Mouse (Mus musculus): Measurements from ENCODE around the gene Cpsf4l. TPM values are rescaled to one million over a fixed set of nuclear protein-coding genes. Genes with fewer than 3 reads are reported as not detected.

Cpsf4l gene
- polyA plus RNA-seq, 1 experiment from 2014 or later, result 0.18 TPM

DNA sequence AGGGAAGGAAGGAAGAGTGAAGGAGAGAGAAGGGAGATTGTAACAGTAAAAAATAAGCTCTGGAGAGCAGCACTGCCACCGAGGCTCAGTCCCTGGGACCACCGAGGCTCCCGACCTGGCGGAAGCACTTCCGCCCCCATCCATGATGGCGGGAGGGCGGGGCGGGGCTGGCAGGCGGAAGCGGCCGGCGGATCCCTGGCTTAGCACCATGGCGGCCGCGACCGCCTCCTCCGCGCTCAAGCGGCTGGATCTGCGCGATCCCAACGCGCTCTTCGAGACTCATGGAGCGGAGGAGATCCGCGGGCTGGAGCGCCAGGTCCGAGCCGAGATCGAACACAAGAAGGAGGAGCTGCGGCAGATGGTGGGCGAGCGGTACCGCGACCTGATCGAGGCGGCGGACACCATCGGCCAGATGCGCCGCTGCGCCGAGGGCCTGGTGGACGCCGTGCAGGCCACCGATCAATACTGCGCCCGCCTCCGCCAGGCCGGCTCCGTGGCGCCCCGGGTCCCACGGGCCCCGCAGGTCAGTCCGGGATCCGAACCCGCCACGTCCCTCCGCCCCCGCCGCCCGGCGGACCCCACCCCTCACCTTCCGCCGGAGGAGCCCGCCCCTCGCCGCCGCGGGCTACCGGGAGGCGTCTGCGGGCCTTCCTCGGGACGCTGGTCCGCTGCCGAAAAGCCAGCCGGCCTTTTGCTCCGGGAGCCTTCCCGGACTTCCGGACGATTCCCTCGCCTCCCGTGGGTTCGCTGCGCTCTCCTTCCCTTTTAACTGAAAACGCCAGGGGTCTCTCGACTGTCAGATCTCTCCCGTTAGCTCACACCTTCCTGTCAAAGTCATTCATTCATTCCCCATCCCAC, 60.2 kb downstream of the Cpsf4l start, which contains the start of gene Slc39a11:
TSS of gene Slc39a11 (minus strand) at position 727 of the 858 bp plus-strand sequence.
- Histone ChIP-seq H3K4me1 (ENCODE audit: control insufficient read depth, low read depth, low read length) (peaks cover 31% of the 10 kb centered on the region), H3K4me2 (ENCODE audit: low read depth, low read length) (peak within 1 kb of the TSS; percentile 90), H3K36me3 (ENCODE audit: control insufficient read depth, insufficient read depth) (peaks cover 29% of the 10 kb centered on the region), H3K9me3 (replicated peaks; ENCODE audit: control insufficient read depth, low read length) (no peaks in the 10 kb centered on the region), H3K9ac (ENCODE audit: low read depth, low read length) (peak within 1 kb of the TSS; percentile 95), H3K4me3 (ENCODE audit: low read depth, low read length) (peak within 1 kb of the TSS; percentile 97), H3K27me3 (ENCODE audit: control insufficient read depth, insufficient read depth, low read depth, low read length) (no peaks in the 10 kb centered on the region; the same call in 1 of the 2 replicates), H3K27ac (ENCODE audit: low read length) (peak within 1 kb of the TSS; percentile 85)
- under 1% methylated on average over 89 of the region's 91 CpGs for WGBS (ENCODE audit: insufficient replicate concordance)
- ATAC-seq (ENCODE audit: low read depth), result peak; percentile 78

DNA sequence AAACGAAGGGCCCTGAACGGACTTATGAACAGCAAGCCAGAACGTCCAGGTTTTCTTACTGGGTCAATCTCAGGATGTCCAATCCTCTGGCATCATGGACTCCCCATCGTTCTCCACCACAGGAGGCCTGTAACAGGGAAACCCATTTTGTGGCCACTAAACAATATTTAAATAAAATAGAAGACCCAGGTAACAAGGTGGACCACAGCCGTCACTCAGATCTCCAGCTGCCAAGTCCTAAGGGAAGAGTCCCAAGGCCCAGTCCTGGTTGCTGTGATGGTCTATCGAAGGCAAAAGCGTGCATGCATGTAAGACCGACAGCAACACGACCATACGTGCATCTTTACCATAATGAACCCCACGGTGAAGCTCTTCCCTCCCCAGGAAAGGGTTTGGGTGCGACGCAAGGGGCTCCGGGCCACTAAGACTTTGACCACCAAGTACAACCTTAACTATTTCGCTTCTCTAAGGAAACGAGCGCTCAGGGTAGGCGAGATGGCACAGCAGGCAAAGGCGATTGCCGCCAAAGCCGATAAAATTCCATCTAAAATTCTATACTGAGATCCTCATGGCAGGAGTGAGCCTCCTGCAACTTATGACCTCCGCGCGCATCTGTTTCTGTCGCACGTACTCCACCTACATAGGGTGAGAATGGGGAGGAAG, 61.0 kb downstream of the Cpsf4l start, which contains the start of gene Cog1:
TSS of gene Cog1 (plus strand) at position 480 of the 663 bp plus-strand sequence.
- Histone ChIP-seq H3K4me2 (ENCODE audit: low read depth, low read length) (peak within 1 kb of the TSS; percentile 90), H3K4me1 (ENCODE audit: control insufficient read depth, low read depth, low read length) (peaks cover 31% of the 10 kb centered on the region), H3K4me3 (ENCODE audit: low read depth, low read length) (peak within 1 kb of the TSS; percentile 97), H3K27ac (ENCODE audit: low read length) (peak within 1 kb of the TSS; percentile 85), H3K9ac (ENCODE audit: low read depth, low read length) (peak within 1 kb of the TSS; percentile 95), H3K27me3 (ENCODE audit: control insufficient read depth, insufficient read depth, low read depth, low read length) (no peaks in the 10 kb centered on the region; the same call in 1 of the 2 replicates), H3K9me3 (replicated peaks; ENCODE audit: control insufficient read depth, low read length) (no peaks in the 10 kb centered on the region), H3K36me3 (ENCODE audit: control insufficient read depth, insufficient read depth) (peaks cover 22% of the 10 kb centered on the region)
- WGBS (ENCODE audit: insufficient replicate concordance), result 42% methylated on average over 26 of the region's 26 CpGs
- no peak for ATAC-seq (ENCODE audit: low read depth)

Other genes with a start within 250 kb of the Cpsf4l start
- gene Sstr2, start 90.7 kb downstream of the Cpsf4l start, polyA plus RNA-seq (2015; fragmentation: Nextera tagmentation; extraction: Ambion mirVana), result 6.8 TPM in 2 replicates
- gene Cog1, start 60.8 kb downstream of the Cpsf4l start, polyA plus RNA-seq (2015; fragmentation: Nextera tagmentation; extraction: Ambion mirVana), result 10.7 and 11.0 TPM in 2 replicates
- 13.4 and 14.1 TPM in 2 replicates for gene Slc39a11, start 59.9 kb downstream of the Cpsf4l start, polyA plus RNA-seq (2015; fragmentation: Nextera tagmentation; extraction: Ambion mirVana)
- gene Fam104a, start 25.9 kb downstream of the Cpsf4l start, polyA plus RNA-seq (2015; fragmentation: Nextera tagmentation; extraction: Ambion mirVana), result 38.9 and 39.2 TPM in 2 replicates
- gene D11Wsu47e, start 25.6 kb downstream of the Cpsf4l start, polyA plus RNA-seq (2015; fragmentation: Nextera tagmentation; extraction: Ambion mirVana), result 7.6 and 7.8 TPM in 2 replicates
- 16.7 and 18.4 TPM in 2 replicates for gene Cdc42ep4, start 41.9 kb upstream of the Cpsf4l start, polyA plus RNA-seq (2015; fragmentation: Nextera tagmentation; extraction: Ambion mirVana)

All from liver, embryonic 16.5 days (tissue).